Mouse (Mus musculus): ENCODE results near the gene Slc9a3r2. TPM values are rescaled to one million over a fixed set of nuclear protein-coding genes. Genes with fewer than 3 reads are reported as not detected.
A peak's percentile ranks its signal among the peaks of the same experiment; 100 is the strongest.

Gene Slc9a3r2
- polyA plus RNA-seq, 2 experiments: 56.2 to 60.1 TPM

GRCm38 (mm10) chr17:24638214-24638613 lies 11.9 kb downstream of the Slc9a3r2 start:
- no peaks in the 10 kb centered on the region for H3K9me3 ChIP-seq (ENCODE audit: control insufficient read depth, low read length)
- peaks cover 37% of the 10 kb centered on the region for H3K36me3 ChIP-seq (ENCODE audit: control insufficient read depth, insufficient read depth, low read length)
- WGBS: 87% methylated on average over 4 of the region's 4 CpGs
- no peak for ATAC-seq (ENCODE audit: low FRiP score, low read depth)
- H3K4me2 ChIP-seq (replicated peaks; ENCODE audit: low read depth, low read length, severe bottlenecking): no peak overlapping the region
- no peak for TF ChIP-seq POLR2A (IDR thresholded peaks at IDR 0.05; ENCODE audit: borderline replicate concordance, extremely low read depth, insufficient read depth, insufficient read length)
- peaks cover 30% of the 10 kb centered on the region for H3K4me1 ChIP-seq (ENCODE audit: control insufficient read depth, insufficient read depth, low read length)
- no peak overlapping the region for H3K9ac ChIP-seq (ENCODE audit: low read depth, low read length, severe bottlenecking)
- no peaks in the 10 kb centered on the region for H3K27me3 ChIP-seq (ENCODE audit: control insufficient read depth, insufficient read depth, low read length)
- peak overlapping the region; percentile 94 for H3K27ac ChIP-seq (replicated peaks; ENCODE audit: low read depth, low read length)
- H3K4me3 ChIP-seq (replicated peaks; ENCODE audit: low read length): no peak overlapping the region
- DNase-seq (ENCODE audit: low spot score): no peak

GRCm38 (mm10) chr17:24636781-24637481 lies 13.2 kb downstream of the Slc9a3r2 start:
- Histone ChIP-seq H3K9me3 (ENCODE audit: control insufficient read depth, low read length) (no peaks in the 10 kb centered on the region), H3K4me3 (replicated peaks; ENCODE audit: low read length) (no peak overlapping the region), H3K4me1 (ENCODE audit: control insufficient read depth, insufficient read depth, low read length) (peaks cover 35% of the 10 kb centered on the region), H3K36me3 (ENCODE audit: control insufficient read depth, insufficient read depth, low read length) (peaks cover 25% of the 10 kb centered on the region), H3K27ac (replicated peaks; ENCODE audit: low read depth, low read length) (no peak overlapping the region), H3K27me3 (ENCODE audit: control insufficient read depth, insufficient read depth, low read length) (no peaks in the 10 kb centered on the region), H3K4me2 (replicated peaks; ENCODE audit: low read depth, low read length, severe bottlenecking) (no peak overlapping the region), H3K9ac (ENCODE audit: low read depth, low read length, severe bottlenecking) (no peak overlapping the region)
- no peak for TF ChIP-seq POLR2A (IDR thresholded peaks at IDR 0.05; ENCODE audit: borderline replicate concordance, extremely low read depth, insufficient read depth, insufficient read length)
- no peak for ATAC-seq (ENCODE audit: low FRiP score, low read depth)
- WGBS: 69% methylated on average over 5 of the region's 5 CpGs
- no peak for DNase-seq (ENCODE audit: low spot score)

- H3K4me3 ChIP-seq (replicated peaks; ENCODE audit: low read length): no peak overlapping the region
- WGBS: 94% methylated on average over 5 of the region's 5 CpGs
- no peak overlapping the region for H3K9ac ChIP-seq (ENCODE audit: low read depth, low read length, severe bottlenecking)
- H3K36me3 ChIP-seq (ENCODE audit: control insufficient read depth, insufficient read depth, low read length): peaks cover 23% of the 10 kb centered on the region
- no peaks in the 10 kb centered on the region for H3K9me3 ChIP-seq (ENCODE audit: control insufficient read depth, low read length)
- ATAC-seq (ENCODE audit: low FRiP score, low read depth) (no peak), DNase-seq (ENCODE audit: low spot score) (no peak)
- H3K4me1 ChIP-seq (ENCODE audit: control insufficient read depth, insufficient read depth, low read length): peaks cover 39% of the 10 kb centered on the region
- no peak overlapping the region for H3K27ac ChIP-seq (replicated peaks; ENCODE audit: low read depth, low read length)
- H3K4me2 ChIP-seq (replicated peaks; ENCODE audit: low read depth, low read length, severe bottlenecking): no peak overlapping the region
- no peaks in the 10 kb centered on the region for H3K27me3 ChIP-seq (ENCODE audit: control insufficient read depth, insufficient read depth, low read length)
- TF ChIP-seq POLR2A (IDR thresholded peaks at IDR 0.05; ENCODE audit: borderline replicate concordance, extremely low read depth, insufficient read depth, insufficient read length): no peak
These were observed 14.4 kb downstream of the Slc9a3r2 start for GRCm38 (mm10) chr17:24635694-24636093.

- WGBS: 82% methylated on average over 4 of the region's 4 CpGs
These were observed 15.1 kb downstream of the Slc9a3r2 start for GRCm38 (mm10) chr17:24635024-24635423.

GRCm38 (mm10) chr17:24633831-24634230 lies 16.3 kb downstream of the Slc9a3r2 start:
- Histone ChIP-seq H3K4me2 (replicated peaks; ENCODE audit: low read depth, low read length, severe bottlenecking) (no peak overlapping the region), H3K36me3 (ENCODE audit: control insufficient read depth, insufficient read depth, low read length) (peaks cover 32% of the 10 kb centered on the region), H3K27me3 (ENCODE audit: control insufficient read depth, insufficient read depth, low read length) (no peaks in the 10 kb centered on the region), H3K4me1 (ENCODE audit: control insufficient read depth, insufficient read depth, low read length) (peaks cover 23% of the 10 kb centered on the region), H3K9ac (ENCODE audit: low read depth, low read length, severe bottlenecking) (no peak overlapping the region), H3K4me3 (replicated peaks; ENCODE audit: low read length) (no peak overlapping the region), H3K27ac (replicated peaks; ENCODE audit: low read depth, low read length) (peak overlapping the region; percentile 90; the same call in 1 of the 2 replicates), H3K9me3 (ENCODE audit: control insufficient read depth, low read length) (no peaks in the 10 kb centered on the region)
- 92% methylated on average over 11 of the region's 11 CpGs for WGBS
- no peak for ATAC-seq (ENCODE audit: low FRiP score, low read depth)
- DNase-seq (ENCODE audit: low spot score): no peak
- no peak for TF ChIP-seq POLR2A (IDR thresholded peaks at IDR 0.05; ENCODE audit: borderline replicate concordance, extremely low read depth, insufficient read depth, insufficient read length)

More at GRCm38 (mm10) chr17:24635024-24635423, 15.1 kb downstream of the Slc9a3r2 start:
- DNase-seq (ENCODE audit: low spot score) (no peak), ATAC-seq (ENCODE audit: low FRiP score, low read depth) (no peak)
- Histone ChIP-seq H3K27ac (replicated peaks; ENCODE audit: low read depth, low read length) (no peak overlapping the region), H3K36me3 (ENCODE audit: control insufficient read depth, insufficient read depth, low read length) (peaks cover 23% of the 10 kb centered on the region), H3K4me3 (replicated peaks; ENCODE audit: low read length) (no peak overlapping the region), H3K9me3 (ENCODE audit: control insufficient read depth, low read length) (no peaks in the 10 kb centered on the region), H3K4me1 (ENCODE audit: control insufficient read depth, insufficient read depth, low read length) (peaks cover 35% of the 10 kb centered on the region), H3K27me3 (ENCODE audit: control insufficient read depth, insufficient read depth, low read length) (no peaks in the 10 kb centered on the region), H3K4me2 (replicated peaks; ENCODE audit: low read depth, low read length, severe bottlenecking) (no peak overlapping the region), H3K9ac (ENCODE audit: low read depth, low read length, severe bottlenecking) (no peak overlapping the region)
- TF ChIP-seq POLR2A (IDR thresholded peaks at IDR 0.05; ENCODE audit: borderline replicate concordance, extremely low read depth, insufficient read depth, insufficient read length): no peak
